Mouse (Mus musculus) kidney, postnatal 0 days (tissue): ENCODE results near the gene Mill2. TPM values are rescaled to one million over a fixed set of nuclear protein-coding genes. Genes with fewer than 3 reads are reported as not detected.
A peak's percentile ranks its signal among the peaks of the same experiment; 100 is the strongest.

ENCODE experiments used
- ATAC-seq: fragments of 200-750 bp; cut with Nextera tagmentation; replicated peaks from 2 replicates; pipeline ENCODE4 v1.8.0; 2017; ENCODE audit warnings: low read depth, moderate number of reproducible peaks, moderate TSS enrichment, moderate library complexity; ENCODE audit not compliant: low FRiP score
- DNase-seq: peaks from one replicate; pipeline ENCODE4 v3.0.0-alpha.2; 2016; ENCODE audit warnings: low spot score
- H3K27ac ChIP-seq: fragments of 300-500 bp; sonication (generic); 2 replicates; pipeline ENCODE4 v1.5.1; 2014; ENCODE audit warnings: mild to moderate bottlenecking
- H3K27me3 ChIP-seq: fragments of 300-500 bp; sonication (generic); 2 replicates; pipeline ENCODE4 v1.6.1; 2014; ENCODE audit warnings: low read length, mixed read lengths; ENCODE audit not compliant: insufficient read depth
- H3K36me3 ChIP-seq: fragments of 300-500 bp; sonication (generic); 2 replicates; pipeline ENCODE4 v1.6.1; 2014; ENCODE audit warnings: low read length, mixed read lengths; ENCODE audit not compliant: insufficient read depth
- H3K4me1 ChIP-seq: fragments of 300-500 bp; sonication (generic); replicated peaks from 2 replicates; pipeline ENCODE4 v1.6.1; 2014; ENCODE audit warnings: antibody characterized with exemption, low read length, mixed read lengths; ENCODE audit not compliant: insufficient read depth
- H3K4me2 ChIP-seq: fragments of 300-500 bp; sonication (generic); 2 replicates; pipeline ENCODE4 v1.6.1; 2014; ENCODE audit warnings: mild to moderate bottlenecking, low read length, moderate library complexity, mixed read lengths
- H3K4me3 ChIP-seq: fragments of 300-500 bp; sonication (generic); replicated peaks from 2 replicates; pipeline ENCODE4 v1.5.1; 2014; ENCODE audit warnings: low read depth, low read length
- H3K9ac ChIP-seq: fragments of 300-500 bp; sonication (generic); 2 replicates; pipeline ENCODE4 v1.6.1; 2014; ENCODE audit warnings: low read depth, low read length
- H3K9me3 ChIP-seq: fragments of 300-500 bp; sonication (generic); replicated peaks from 2 replicates; pipeline ENCODE4 v1.6.1; 2016; ENCODE audit warnings: low read length, inconsistent platforms, mixed read lengths
- CTCF ChIP-seq: IDR thresholded peaks from 2 replicates; pipeline ENCODE4 v1.5.1; 2016; ENCODE audit warnings: antibody characterized with exemption, low read depth, mild to moderate bottlenecking, moderate library complexity
- whole genome bisulfite sequencing: fragments of 180-500 bp; shearing (Covaris S2); extraction: QIAGEN DNeasy Blood & Tissue Kit; methylation state at CpG from one replicate; pipeline ENCODE4 v1.1.7; 2014; 5-methylcytosine and 5-hydroxymethylcytosine counted together
- polyA plus RNA-seq: library from polyadenylated mRNA; unstranded; fragments of >200 nt; fragmentation: Nextera tagmentation; extraction: Ambion mirVana; gene quantifications from 2 replicates; pipeline ENCODE4 v1.2.1, GENCODE M21; 2015

The Mill2 gene
- polyA plus RNA-seq, 1 experiment from 2014 or later, result 2.0 TPM

DNA sequence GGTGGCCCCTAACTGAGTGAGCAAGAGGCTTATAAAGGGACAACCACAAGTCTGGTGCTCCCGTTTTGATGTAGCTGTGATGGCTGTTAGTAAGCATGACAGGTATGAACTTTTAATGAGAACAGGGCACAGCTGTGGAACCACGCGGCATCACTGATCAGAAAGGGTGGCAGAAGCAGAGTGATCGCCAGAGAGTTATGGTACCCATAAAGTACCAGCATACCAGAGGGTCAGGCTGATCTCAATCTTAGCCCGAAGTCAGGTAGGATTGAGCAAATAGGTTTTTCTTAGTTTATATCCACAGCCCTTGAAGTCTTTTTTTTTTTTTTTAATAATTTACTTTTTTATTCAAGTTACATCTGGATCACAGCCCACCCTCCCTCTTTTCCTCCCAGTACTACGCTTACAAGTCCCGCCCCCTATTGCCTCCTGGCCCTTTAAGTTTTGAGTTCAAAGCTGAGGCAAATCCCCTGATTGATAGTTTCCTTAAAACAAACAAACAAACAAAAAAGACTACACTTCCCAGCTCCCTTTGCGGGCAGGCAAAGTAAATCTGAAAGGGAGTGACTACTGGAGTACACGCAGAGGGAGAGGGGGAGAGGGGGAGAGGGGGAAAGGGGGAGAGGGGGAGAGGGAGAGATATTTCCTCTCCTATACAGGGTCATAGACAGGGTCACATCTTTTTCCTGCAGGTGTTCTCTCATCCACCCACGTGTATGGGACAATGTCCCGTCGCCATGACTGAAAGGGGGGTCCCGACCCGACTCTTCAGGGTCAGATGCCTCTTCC is 32.4 kb downstream of the Mill2 start:
- peak overlapping the region; percentile 19; the same call in 1 of the 2 replicates for H3K9ac ChIP-seq
- TF ChIP-seq CTCF, result no peak
- H3K4me2 ChIP-seq, result peak overlapping the region; percentile 73
- DNase-seq (peak; percentile 65), ATAC-seq (peak; percentile 20; the same call in 1 of the 2 replicates)
- H3K4me1 ChIP-seq, result no peaks in the 10 kb centered on the region
- no peaks in the 10 kb centered on the region; the same call in 1 of the 2 replicates for H3K27me3 ChIP-seq
- no peaks in the 10 kb centered on the region for H3K36me3 ChIP-seq
- H3K9me3 ChIP-seq, result no peaks in the 10 kb centered on the region
- 19% methylated on average over 13 of the region's 14 CpGs for WGBS
- peak overlapping the region; percentile 35 for H3K4me3 ChIP-seq
- no peak overlapping the region for H3K27ac ChIP-seq

DNA sequence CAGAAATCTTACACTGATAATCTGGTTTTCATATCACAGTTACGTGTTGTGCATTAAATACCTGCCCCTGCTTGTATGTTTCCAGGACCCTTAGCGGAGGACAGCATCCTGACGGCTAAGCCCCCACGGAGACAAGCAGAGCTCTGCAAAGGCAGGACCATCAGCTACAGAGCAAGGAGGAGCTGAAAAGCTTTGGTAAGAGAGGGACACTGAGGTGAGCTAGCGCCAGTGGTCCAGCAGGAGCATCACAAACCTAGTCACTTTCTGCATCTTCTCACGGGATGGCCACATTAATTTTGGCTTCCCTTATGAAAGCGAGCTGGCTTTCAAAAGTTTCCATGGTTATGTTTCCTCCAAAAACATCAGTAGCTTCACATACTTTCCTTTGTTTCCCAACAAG is 33.0 kb downstream of the Mill2 start:
- Histone ChIP-seq H3K9me3 (no peaks in the 10 kb centered on the region), H3K27ac (no peak overlapping the region), H3K4me3 (peak overlapping the region; percentile 35), H3K4me1 (no peaks in the 10 kb centered on the region), H3K9ac (peak overlapping the region; percentile 19), H3K27me3 (no peaks in the 10 kb centered on the region; the same call in 1 of the 2 replicates), H3K36me3 (no peaks in the 10 kb centered on the region), H3K4me2 (peak overlapping the region; percentile 73)
- no peak for ATAC-seq
- no peak for DNase-seq
- no peak for TF ChIP-seq CTCF
- 2% methylated on average over 7 of the region's 7 CpGs for WGBS

DNA sequence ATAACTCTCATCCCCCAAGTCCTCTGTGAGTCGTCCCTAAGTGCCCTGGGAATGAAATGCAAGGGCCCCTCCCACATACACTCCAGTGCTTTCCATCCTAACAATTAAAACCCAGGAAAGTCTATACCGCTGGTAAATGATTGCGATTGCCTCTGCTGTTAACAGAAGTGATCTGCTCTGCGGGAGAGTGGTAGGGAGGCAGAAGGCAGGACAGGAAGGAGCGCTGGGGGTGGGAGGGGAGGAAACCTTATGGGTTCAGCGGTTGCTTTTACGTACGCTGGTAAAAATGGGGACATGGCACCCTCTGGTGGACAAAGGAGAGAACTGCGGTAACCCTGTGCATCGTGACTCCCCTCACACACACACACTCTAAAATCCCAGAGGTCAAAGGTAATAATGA is 33.5 kb downstream of the Mill2 start:
- peak; percentile 95 for TF ChIP-seq CTCF
- H3K27ac ChIP-seq, result no peak overlapping the region
- H3K36me3 ChIP-seq, result no peaks in the 10 kb centered on the region
- DNase-seq (peak; percentile 92), ATAC-seq (peak; percentile 69)
- under 1% methylated on average over 10 of the region's 10 CpGs for WGBS
- peak overlapping the region; percentile 35 for H3K4me3 ChIP-seq
- H3K4me1 ChIP-seq, result no peaks in the 10 kb centered on the region
- no peaks in the 10 kb centered on the region for H3K9me3 ChIP-seq
- peak overlapping the region; percentile 19; the same call in 1 of the 2 replicates for H3K9ac ChIP-seq
- H3K27me3 ChIP-seq, result no peaks in the 10 kb centered on the region; the same call in 1 of the 2 replicates
- peak overlapping the region; percentile 73 for H3K4me2 ChIP-seq

DNA sequence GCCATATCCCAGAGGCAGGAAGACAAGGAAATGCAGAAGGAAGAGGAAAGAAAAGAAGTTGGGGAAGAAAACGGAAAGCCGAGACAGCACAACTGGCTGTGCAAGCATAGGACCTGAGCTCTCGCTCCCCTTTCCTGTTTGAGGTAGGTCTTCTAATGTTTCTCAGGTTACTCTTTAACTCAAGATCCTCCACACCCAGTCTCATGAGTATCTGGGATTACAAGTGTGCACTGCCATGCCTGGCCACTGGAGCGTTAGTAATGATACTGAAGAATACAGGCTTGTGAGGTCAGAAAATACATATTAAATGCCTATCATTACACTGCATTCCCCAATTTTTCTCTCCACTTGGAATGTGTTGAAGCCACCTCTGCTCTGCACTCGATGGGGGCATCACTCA is 35.6 kb downstream of the Mill2 start:
- Histone ChIP-seq H3K27me3 (no peaks in the 10 kb centered on the region; the same call in 1 of the 2 replicates), H3K4me1 (no peaks in the 10 kb centered on the region), H3K9ac (no peak overlapping the region), H3K27ac (no peak overlapping the region), H3K36me3 (no peaks in the 10 kb centered on the region), H3K4me2 (no peak overlapping the region), H3K9me3 (no peaks in the 10 kb centered on the region), H3K4me3 (no peak overlapping the region)
- DNase-seq (no peak), ATAC-seq (no peak)
- no peak for TF ChIP-seq CTCF
- 79% methylated on average over 5 of the region's 5 CpGs for WGBS

DNA sequence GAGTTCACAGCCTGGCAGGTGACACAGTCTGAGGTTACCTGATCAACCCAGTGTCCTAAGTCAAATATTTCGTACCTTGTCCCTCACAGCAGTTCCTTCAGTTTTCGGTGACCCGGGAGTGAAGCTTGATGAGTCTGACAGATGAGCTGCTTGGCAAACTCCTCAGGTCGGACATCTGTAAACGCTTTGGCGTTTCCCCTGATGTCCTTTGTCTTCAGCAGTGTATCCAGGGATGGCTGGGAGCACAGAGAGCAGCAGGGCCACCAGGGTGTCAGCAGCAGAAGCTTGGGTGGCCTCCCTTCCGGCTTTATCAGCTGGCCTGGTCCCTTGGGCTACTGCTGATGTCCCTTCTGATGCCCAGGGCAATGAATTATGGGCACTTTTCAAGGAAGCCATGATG is 38.9 kb downstream of the Mill2 start:
- no peak overlapping the region for H3K4me2 ChIP-seq
- TF ChIP-seq CTCF, result no peak
- H3K27ac ChIP-seq, result no peak overlapping the region
- no peaks in the 10 kb centered on the region for H3K36me3 ChIP-seq
- H3K27me3 ChIP-seq, result no peaks in the 10 kb centered on the region
- H3K4me1 ChIP-seq, result no peaks in the 10 kb centered on the region
- no peak overlapping the region for H3K9ac ChIP-seq
- H3K9me3 ChIP-seq, result no peaks in the 10 kb centered on the region
- WGBS, result 70% methylated on average over 7 of the region's 7 CpGs
- no peak overlapping the region for H3K4me3 ChIP-seq
- no peak for DNase-seq
- no peak for ATAC-seq

DNA sequence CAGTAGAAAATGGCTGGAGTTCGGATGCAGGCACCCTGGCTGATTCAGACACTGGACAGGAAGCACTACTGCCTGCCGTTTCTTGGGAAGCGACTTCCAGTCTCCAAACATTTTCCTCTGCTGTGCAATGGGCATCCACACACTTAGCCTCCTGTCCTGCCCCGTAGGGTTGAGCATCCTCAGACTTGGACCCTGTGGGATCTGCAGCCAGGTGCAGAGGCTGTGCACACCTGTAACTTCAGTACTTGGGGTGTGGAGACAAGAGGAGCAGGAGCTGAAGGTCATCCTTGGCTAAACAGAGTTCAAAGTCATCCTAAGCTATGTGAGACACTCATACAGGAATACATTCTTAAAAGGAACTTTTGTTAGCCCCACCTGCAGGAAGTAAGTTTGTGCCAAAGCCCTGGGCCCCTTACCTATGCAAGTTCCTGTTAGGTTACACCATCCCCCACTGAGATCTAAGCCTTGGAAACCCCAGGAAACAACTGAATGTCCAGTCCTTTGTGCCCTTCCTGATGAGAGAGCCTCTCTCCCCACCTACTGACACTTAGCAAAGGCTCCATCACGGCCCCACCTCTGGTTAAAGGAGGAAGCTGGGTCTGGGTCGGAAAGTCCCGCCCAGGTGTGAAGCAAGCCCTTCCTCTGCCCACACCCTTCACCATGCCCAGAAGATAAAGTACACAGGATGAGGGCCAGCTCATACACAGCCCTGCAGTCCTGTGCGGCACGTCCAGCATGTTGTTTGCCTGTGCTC is 44.4 kb downstream of the Mill2 start:
- no peak for TF ChIP-seq CTCF
- H3K27me3 ChIP-seq, result no peaks in the 10 kb centered on the region
- 53% methylated on average over 9 of the region's 9 CpGs for WGBS
- ATAC-seq (no peak), DNase-seq (no peak)
- H3K4me2 ChIP-seq, result no peak overlapping the region
- no peaks in the 10 kb centered on the region for H3K4me1 ChIP-seq
- H3K27ac ChIP-seq, result no peak overlapping the region
- H3K36me3 ChIP-seq, result no peaks in the 10 kb centered on the region
- H3K9ac ChIP-seq, result no peak overlapping the region
- no peaks in the 10 kb centered on the region for H3K9me3 ChIP-seq
- no peak overlapping the region for H3K4me3 ChIP-seq
